Mouse (Mus musculus): ENCODE results near the gene Gm12216.

GRCm38 (mm10) chr11:53889091-53889645 lies 30.1 kb upstream of the Gm12216 start:
- no peak for TF ChIP-seq CHD1 (IDR thresholded peaks at IDR 0.05; ENCODE audit: low read depth, low read length)
- no peak for TF ChIP-seq E2F4 (IDR thresholded peaks at IDR 0.05; ENCODE audit: borderline replicate concordance, low read depth, low read length)
- TF ChIP-seq CTCF (IDR thresholded peaks at IDR 0.05 in 2 of 3, conservative IDR thresholded peaks at IDR 0.05 in 1 of 3; ENCODE audit: control insufficient read depth in 1 of 3, insufficient read depth in 1 of 3, low read depth in 2 of 3, low read length in 3 of 3, poor library complexity in 1 of 3, severe bottlenecking in 1 of 3), result no peak
- TF ChIP-seq TAL1 (IDR thresholded peaks at IDR 0.05; ENCODE audit: low read length), result no peak
- TF ChIP-seq MAX (IDR thresholded peaks at IDR 0.05; ENCODE audit: low read length), result no peak
- no peak for TF ChIP-seq MEF2A (IDR thresholded peaks at IDR 0.05; ENCODE audit: extremely low read depth, insufficient replicate concordance, low read depth, low read length, poor library complexity, severe bottlenecking)
- no peak for TF ChIP-seq NRF1 (IDR thresholded peaks at IDR 0.05; ENCODE audit: insufficient read depth, low read depth, low read length, poor library complexity, severe bottlenecking)
